9 mouse cellular contexts compared by ENCODE assay signal in genomic region chr13:28481224-28481965, GRCm38 (mm10).
DNase-seq lines count a peak whose midpoint lies in the region; ATAC-seq lines count a peak whose summit lies in the region.
"Had no signal": no experiment of that assay in that cellular context is flagged by ENCODE, and none has a peak within 500 bp of the region (broad histone marks: within the 10 kb centered on the region; RNA-seq: fewer than 3 reads in every experiment).

No protein-coding gene starts in this region.

- DNase-seq in heart, adult 11 months = peak; percentile 62
- no peak for DNase-seq in heart, postnatal 36 days
- peak; percentile 75 for DNase-seq in cerebellum, adult 9-11 months
- no peak for DNase-seq in limb, embryonic 10.5 days (ENCODE audit: low spot score)
- no peak for DNase-seq in thymus, postnatal 0 days (ENCODE audit: low spot score)
- no peak for DNase-seq in heart, postnatal 4 days

- no peak overlapping the region for H3K4me3 ChIP-seq in forebrain, embryonic 16.5 days (replicated peaks; ENCODE audit: low read length)
- H3K4me3 ChIP-seq in midbrain, embryonic 15.5 days = no peak overlapping the region
- H3K4me3 ChIP-seq in limb, embryonic 10.5 days = no peak overlapping the region

- no peaks in the 10 kb centered on the region; the same call in 1 of the 2 replicates for H3K9me3 ChIP-seq in forebrain, embryonic 16.5 days (ENCODE audit: control insufficient read depth, low read length)
- no peaks in the 10 kb centered on the region for H3K9me3 ChIP-seq in midbrain, embryonic 15.5 days
- H3K9me3 ChIP-seq in limb, embryonic 10.5 days (replicated peaks) = no peaks in the 10 kb centered on the region

- peaks cover 9% of the 10 kb centered on the region for H3K4me1 ChIP-seq in forebrain, embryonic 16.5 days (replicated peaks; ENCODE audit: control insufficient read depth, insufficient read depth, low read length)
- H3K4me1 ChIP-seq in midbrain, embryonic 15.5 days = no peaks in the 10 kb centered on the region
- H3K4me1 ChIP-seq in limb, embryonic 10.5 days = no peaks in the 10 kb centered on the region

- no peaks in the 10 kb centered on the region for H3K36me3 ChIP-seq in forebrain, embryonic 16.5 days (ENCODE audit: control insufficient read depth, insufficient read depth)
- no peaks in the 10 kb centered on the region for H3K36me3 ChIP-seq in midbrain, embryonic 15.5 days (replicated peaks)
- 0 out of 2 replicates have a peak, but pooled peaks cover 3% of the 10 kb centered on the region for H3K36me3 ChIP-seq in limb, embryonic 10.5 days

- peak overlapping the region; percentile 41 for H3K27ac ChIP-seq in forebrain, embryonic 16.5 days (ENCODE audit: low read length)
- H3K27ac ChIP-seq in midbrain, embryonic 15.5 days = peak overlapping the region; percentile 39; the same call in 1 of the 2 replicates
- no peak overlapping the region for H3K27ac ChIP-seq in limb, embryonic 10.5 days

- 41% methylated on average over 7 of the region's 7 CpGs for WGBS in forebrain, embryonic 16.5 days
- WGBS in midbrain, embryonic 15.5 days = 53% methylated on average over 7 of the region's 7 CpGs
- 83% methylated on average over 7 of the region's 7 CpGs for WGBS in limb, embryonic 10.5 days

- no peak overlapping the region for H3K9ac ChIP-seq in forebrain, embryonic 16.5 days (replicated peaks; ENCODE audit: low read depth, low read length)
- no peak overlapping the region for H3K9ac ChIP-seq in midbrain, embryonic 15.5 days

- intact Hi-C loops in heart, postnatal 36 days (cut with DNase I) = no loop called here

- H3K27me3 ChIP-seq in forebrain, embryonic 16.5 days (replicated peaks; ENCODE audit: control insufficient read depth, insufficient read depth, low read length) = no peaks in the 10 kb centered on the region
- H3K27me3 ChIP-seq in midbrain, embryonic 15.5 days (replicated peaks) = no peaks in the 10 kb centered on the region
- H3K27me3 ChIP-seq in limb, embryonic 10.5 days (ENCODE audit: low read depth, poor library complexity, severe bottlenecking) = no peaks in the 10 kb centered on the region

- peak; percentile 94 for ATAC-seq in forebrain, embryonic 16.5 days
- peak; percentile 39 for ATAC-seq in midbrain, embryonic 15.5 days (replicated peaks)

- no peak overlapping the region for H3K4me2 ChIP-seq in forebrain, embryonic 16.5 days (ENCODE audit: low read length)
- no peak overlapping the region for H3K4me2 ChIP-seq in midbrain, embryonic 15.5 days
- H3K4me2 ChIP-seq: liver, embryonic 11.5 days had no signal

Comparison
In these comparisons a context has a peak if more than half of its experiments do, and no peak if none do; other contexts are left out.
1. DNase-seq: peak in heart, adult 11 months (single experiment) and cerebellum, adult 9-11 months (single experiment); none in heart, postnatal 36 days (0 of 2), limb, embryonic 10.5 days (single experiment), thymus, postnatal 0 days (single experiment) and heart, postnatal 4 days (single experiment).